Mouse (Mus musculus): ENCODE results near the gene Stambpl1.

DNA sequence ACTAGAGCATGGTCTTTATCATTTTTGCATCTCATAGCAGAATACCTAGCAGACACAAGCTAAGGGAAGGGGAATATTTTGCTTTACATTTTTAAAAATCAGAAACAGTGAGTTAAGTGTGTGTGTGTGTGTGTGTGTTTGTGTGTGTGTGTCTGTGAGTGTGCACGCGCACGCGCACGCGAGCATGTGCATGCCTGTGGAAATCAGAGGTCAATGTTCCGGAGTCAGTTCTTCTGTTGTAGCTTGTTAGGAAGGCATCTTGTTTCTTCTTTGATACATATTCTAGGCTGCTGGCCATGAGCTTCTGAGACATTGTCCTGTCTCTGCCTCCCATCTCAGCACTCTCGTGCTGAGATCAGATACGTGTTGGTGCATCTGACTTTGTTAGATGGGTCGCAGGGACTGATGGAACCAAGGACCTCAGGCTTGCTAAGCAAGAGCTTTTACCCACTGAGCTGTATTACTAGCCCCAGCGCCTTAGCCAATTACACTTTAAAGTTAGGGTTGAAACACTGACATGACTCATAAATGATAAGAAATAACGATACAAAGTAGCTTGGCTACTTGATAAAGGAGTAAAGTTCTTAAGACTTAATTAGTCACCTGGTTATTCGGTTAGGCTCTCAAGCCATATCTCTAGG, 78.9 kb downstream of the Stambpl1 start:
- TF ChIP-seq CTCF (IDR thresholded peaks at IDR 0.05; ENCODE audit: low read depth) (no peak), EP300 (optimal IDR thresholded peaks at IDR 0.05) (no peak)

All from stomach, postnatal 0 days (tissue).